Mouse (Mus musculus) intestine, embryonic 14.5 days (tissue): Measurements from ENCODE around the gene Sec31a. TPM values are rescaled to one million over a fixed set of nuclear protein-coding genes. Genes with fewer than 3 reads are reported as not detected.

ENCODE experiments used
- ATAC-seq: fragments of 200-750 bp; cut with Nextera tagmentation; replicated peaks from 2 replicates; pipeline ENCODE4 v1.8.0; 2017; ENCODE audit warnings: low read depth, moderate number of reproducible peaks, moderate TSS enrichment, moderate library complexity; ENCODE audit not compliant: low FRiP score, low TSS enrichment
- DNase-seq: peaks from one replicate; pipeline ENCODE4 v3.0.0-alpha.2; 2018; ENCODE audit warnings: low spot score
- H3K27ac ChIP-seq: fragments of 300-500 bp; sonication (generic); 2 replicates; pipeline ENCODE4 v1.5.1; 2014; ENCODE audit warnings: low read depth, mild to moderate bottlenecking, control low read depth
- H3K27me3 ChIP-seq: fragments of 300-500 bp; sonication (generic); replicated peaks from 2 replicates; pipeline ENCODE4 v1.6.1; 2014; ENCODE audit warnings: low read length, control low read depth; ENCODE audit not compliant: control insufficient read depth, insufficient read depth
- H3K36me3 ChIP-seq: fragments of 300-500 bp; sonication (generic); 2 replicates; pipeline ENCODE4 v1.6.1; 2014; ENCODE audit warnings: low read length, control low read depth; ENCODE audit not compliant: control insufficient read depth, insufficient read depth
- H3K4me1 ChIP-seq: fragments of 300-500 bp; sonication (generic); replicated peaks from 2 replicates; pipeline ENCODE4 v1.6.1; 2014; ENCODE audit warnings: low read length, control low read depth, mixed read lengths; ENCODE audit not compliant: control insufficient read depth, insufficient read depth
- H3K4me2 ChIP-seq: fragments of 300-500 bp; sonication (generic); 2 replicates; pipeline ENCODE4 v1.6.1; 2014; ENCODE audit warnings: low read length
- H3K4me3 ChIP-seq: fragments of 300-500 bp; sonication (generic); 2 replicates; pipeline ENCODE4 v1.5.1; 2014; ENCODE audit warnings: low read depth, low read length, control low read depth, mixed read lengths
- H3K9ac ChIP-seq: fragments of 300-500 bp; sonication (generic); 2 replicates; pipeline ENCODE4 v1.6.1; 2014; ENCODE audit warnings: mild to moderate bottlenecking, low read length
- H3K9me3 ChIP-seq: fragments of 300-500 bp; sonication (generic); 2 replicates; pipeline ENCODE4 v1.6.1; 2016; ENCODE audit warnings: low read length, control low read depth; ENCODE audit not compliant: control insufficient read depth
- WGBS: fragments of 180-500 bp; shearing (Covaris S2); extraction: QIAGEN DNeasy Blood & Tissue Kit; methylation state at CpG from one replicate; pipeline ENCODE4 v1.1.7; 2014; 5-methylcytosine and 5-hydroxymethylcytosine counted together
- polyA plus RNA-seq: library from polyadenylated mRNA; unstranded; fragments of >200 nt; fragmentation: Nextera tagmentation; extraction: Ambion mirVana; gene quantifications from 2 replicates; pipeline ENCODE4 v1.2.1, GENCODE M21; 2014

Gene Sec31a
- polyA plus RNA-seq, 1 experiment from 2014 or later, result 170 TPM

GRCm38 (mm10) chr5:100335581-100336080, 80.4 kb downstream of the Sec31a start:
- Histone ChIP-seq H3K27me3 (no peaks in the 10 kb centered on the region), H3K27ac (no peak overlapping the region), H3K36me3 (no peaks in the 10 kb centered on the region), H3K9ac (no peak overlapping the region), H3K4me1 (no peaks in the 10 kb centered on the region), H3K4me3 (no peak overlapping the region), H3K4me2 (no peak overlapping the region), H3K9me3 (no peaks in the 10 kb centered on the region)
- ATAC-seq (no peak), DNase-seq (no peak)
- WGBS, result 83% methylated on average over 5 of the region's 5 CpGs

- no peaks in the 10 kb centered on the region for H3K27me3 ChIP-seq
- no peaks in the 10 kb centered on the region for H3K36me3 ChIP-seq
- H3K9ac ChIP-seq, result no peak overlapping the region
- H3K4me3 ChIP-seq, result no peak overlapping the region
- DNase-seq, result no peak
- H3K4me1 ChIP-seq, result no peaks in the 10 kb centered on the region
- H3K9me3 ChIP-seq, result no peaks in the 10 kb centered on the region
- WGBS, result 56% methylated on average over 6 of the region's 6 CpGs
- no peak overlapping the region for H3K4me2 ChIP-seq
- no peak overlapping the region for H3K27ac ChIP-seq
- no peak for ATAC-seq
Measured at GRCm38 (mm10) chr5:100334686-100335085, 81.3 kb downstream of the Sec31a start.

- no peak for DNase-seq
- no peak for ATAC-seq
Measured at GRCm38 (mm10) chr5:100333607-100334380, 82.2 kb downstream of the Sec31a start.

GRCm38 (mm10) chr5:100332300-100333004, 83.6 kb downstream of the Sec31a start:
- Histone ChIP-seq H3K9ac (no peak overlapping the region), H3K4me2 (no peak overlapping the region), H3K4me1 (no peaks in the 10 kb centered on the region), H3K27me3 (no peaks in the 10 kb centered on the region), H3K4me3 (no peak overlapping the region), H3K9me3 (no peaks in the 10 kb centered on the region), H3K36me3 (no peaks in the 10 kb centered on the region), H3K27ac (no peak overlapping the region)
- no peak for DNase-seq
- WGBS, result 72% methylated on average over 8 of the region's 8 CpGs
- no peak for ATAC-seq

More at GRCm38 (mm10) chr5:100333607-100334380, 82.2 kb downstream of the Sec31a start:
- Histone ChIP-seq H3K27me3 (no peaks in the 10 kb centered on the region), H3K27ac (no peak overlapping the region), H3K4me3 (no peak overlapping the region), H3K4me2 (no peak overlapping the region), H3K4me1 (no peaks in the 10 kb centered on the region), H3K9me3 (no peaks in the 10 kb centered on the region), H3K9ac (no peak overlapping the region), H3K36me3 (no peaks in the 10 kb centered on the region)
- 52% methylated on average over 14 of the region's 14 CpGs for WGBS

- Histone ChIP-seq H3K9me3 (no peaks in the 10 kb centered on the region), H3K36me3 (no peaks in the 10 kb centered on the region), H3K27ac (no peak overlapping the region), H3K4me1 (no peaks in the 10 kb centered on the region), H3K27me3 (no peaks in the 10 kb centered on the region), H3K4me2 (no peak overlapping the region), H3K9ac (no peak overlapping the region), H3K4me3 (no peak overlapping the region)
- no peak for ATAC-seq
- WGBS, result 86% methylated on average over 8 of the region's 8 CpGs
- no peak for DNase-seq
Measured at GRCm38 (mm10) chr5:100331636-100332035, 84.4 kb downstream of the Sec31a start.

- Histone ChIP-seq H3K4me2 (no peak overlapping the region), H3K9me3 (no peaks in the 10 kb centered on the region), H3K27ac (no peak overlapping the region), H3K4me3 (no peak overlapping the region), H3K9ac (no peak overlapping the region), H3K36me3 (no peaks in the 10 kb centered on the region), H3K4me1 (no peaks in the 10 kb centered on the region), H3K27me3 (no peaks in the 10 kb centered on the region)
- under 1% methylated on average over 11 of the region's 11 CpGs for WGBS
- ATAC-seq, result no peak; the same call in 1 of the 2 replicates
- DNase-seq, result peak; percentile 94
Measured at GRCm38 (mm10) chr5:100322081-100322480, 94.0 kb downstream of the Sec31a start.

GRCm38 (mm10) chr5:100317842-100318241, 98.2 kb downstream of the Sec31a start:
- Histone ChIP-seq H3K36me3 (no peaks in the 10 kb centered on the region), H3K4me2 (no peak overlapping the region), H3K27ac (no peak overlapping the region), H3K27me3 (no peaks in the 10 kb centered on the region), H3K4me3 (no peak overlapping the region), H3K9ac (no peak overlapping the region), H3K4me1 (0 out of 2 replicates have a peak, but pooled peaks cover 3% of the 10 kb centered on the region), H3K9me3 (no peaks in the 10 kb centered on the region)
- 36% methylated on average over 7 of the region's 7 CpGs for WGBS
- DNase-seq (no peak), ATAC-seq (no peak)

GRCm38 (mm10) chr5:100317010-100317409, 99.0 kb downstream of the Sec31a start:
- ATAC-seq, result no peak
- 46% methylated on average over 18 of the region's 18 CpGs for WGBS
- H3K9ac ChIP-seq, result no peak overlapping the region
- no peaks in the 10 kb centered on the region for H3K9me3 ChIP-seq
- H3K4me1 ChIP-seq, result 0 out of 2 replicates have a peak, but pooled peaks cover 3% of the 10 kb centered on the region
- H3K4me3 ChIP-seq, result no peak overlapping the region
- no peak for DNase-seq
- no peaks in the 10 kb centered on the region for H3K36me3 ChIP-seq
- H3K27me3 ChIP-seq, result no peaks in the 10 kb centered on the region
- no peak overlapping the region for H3K27ac ChIP-seq
- no peak overlapping the region for H3K4me2 ChIP-seq
